Mouse (Mus musculus): ENCODE measurements around the gene Pafah2.
A peak's percentile ranks its signal among the peaks of the same experiment; 100 is the strongest.

Pafah2 gene

DNA sequence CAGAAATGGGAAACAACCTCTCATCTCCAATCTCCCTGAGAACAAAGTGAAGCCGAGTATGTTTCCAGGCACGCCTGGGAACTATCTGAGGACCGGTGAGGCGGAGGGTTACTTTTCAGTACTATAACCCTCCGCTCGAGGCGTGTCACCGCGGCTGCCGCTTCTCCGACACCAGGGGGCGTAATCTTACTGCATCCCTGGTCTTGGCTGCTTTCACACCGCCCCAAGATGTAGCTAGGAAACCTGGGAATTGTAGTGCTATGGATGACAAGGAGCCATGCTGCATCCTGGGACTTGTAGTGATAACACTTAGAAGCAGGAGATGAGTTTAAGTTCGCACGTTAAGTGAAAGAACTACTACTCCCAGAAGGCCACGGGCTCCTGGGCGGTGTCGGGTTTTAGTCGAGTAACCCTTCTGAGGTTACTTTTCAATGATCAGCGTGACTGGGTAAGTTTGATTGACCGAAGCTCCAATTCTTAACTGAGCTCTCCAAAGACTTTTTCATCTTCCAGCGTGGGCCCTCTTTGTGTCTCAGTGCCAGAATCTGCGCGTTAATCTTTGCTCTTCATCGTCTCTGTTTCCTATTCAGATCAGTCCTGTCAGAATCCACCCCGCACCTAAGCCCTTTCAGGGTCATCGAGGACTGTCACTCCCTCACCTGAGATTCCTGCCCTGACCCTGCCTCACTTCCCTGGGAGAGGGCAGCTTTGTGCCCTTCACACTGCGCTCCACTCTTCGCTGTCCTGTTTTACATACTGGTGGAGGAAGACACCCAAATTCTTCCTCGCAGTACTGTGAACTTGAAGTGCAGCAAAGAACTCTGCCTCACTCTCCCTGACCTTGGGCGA, at the start of gene Pafah2:
Gene Pafah2, plus strand, starts transcription at position 344 of the 849 bp plus-strand sequence.
- DNase-seq (ENCODE audit: low read depth), result peak; percentile 97

DNA sequence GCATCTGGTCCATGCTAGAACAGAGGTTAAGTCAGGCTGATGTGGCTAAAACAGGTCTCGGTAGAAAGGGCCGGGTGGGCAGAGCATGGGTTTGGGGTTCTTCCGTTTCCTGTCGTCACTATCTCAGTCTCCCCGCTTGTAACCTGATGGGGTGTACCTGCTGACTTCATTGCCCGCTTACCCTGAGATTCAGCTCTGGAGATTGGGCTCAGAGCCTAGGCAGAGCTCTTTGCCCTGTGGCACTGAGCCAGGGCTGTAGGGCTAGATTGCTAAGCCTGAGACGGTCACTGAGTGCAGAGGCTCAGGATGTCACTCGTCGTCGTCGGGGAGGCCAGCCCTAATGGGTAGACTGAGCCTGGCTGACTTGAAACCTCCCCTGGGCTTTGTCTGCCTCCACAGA, 48.0 kb upstream of the Pafah2 start:
- DNase-seq (ENCODE audit: low read depth), result no peak

DNA sequence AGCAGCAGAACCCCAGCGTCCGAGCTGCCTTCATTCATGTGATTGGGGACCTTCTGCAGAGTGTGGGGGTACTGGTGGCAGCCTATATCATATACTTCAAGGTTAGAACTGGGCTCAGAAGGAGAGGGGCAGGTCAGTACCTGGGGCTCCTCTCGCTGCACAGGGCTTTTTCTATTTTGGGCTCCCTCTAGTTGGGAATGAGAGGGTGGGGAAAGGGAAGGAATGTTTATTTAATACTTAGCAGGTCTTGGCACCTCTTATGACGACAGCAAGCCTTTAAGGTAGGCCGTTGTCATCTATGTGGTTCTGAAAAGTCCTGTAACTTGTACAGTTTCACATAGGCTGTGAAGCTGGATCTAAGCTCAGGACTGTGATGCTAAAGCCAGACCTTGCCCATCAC, 47.6 kb upstream of the Pafah2 start:
- DNase-seq (ENCODE audit: low read depth), result no peak

DNA sequence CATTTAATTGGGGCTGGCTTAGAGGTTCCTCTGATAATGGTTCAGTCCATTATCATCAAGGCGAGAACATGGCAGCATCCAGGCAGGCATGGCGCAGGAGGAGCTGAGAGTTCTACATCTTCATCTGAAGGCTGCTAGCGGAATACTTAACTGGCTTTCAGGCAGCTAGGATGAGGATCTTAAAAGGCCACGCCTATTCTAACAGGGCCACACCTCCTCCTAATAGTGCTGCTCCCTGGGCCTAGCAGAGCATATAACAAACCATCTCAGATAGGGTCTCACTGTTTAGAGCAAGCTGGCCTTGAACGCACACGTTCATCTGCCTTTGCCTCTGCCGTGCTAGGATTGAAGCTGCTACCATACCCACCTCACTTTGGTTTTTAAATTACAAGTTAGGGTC, 46.3 kb upstream of the Pafah2 start:
- no peak for DNase-seq (ENCODE audit: low read depth)

DNA sequence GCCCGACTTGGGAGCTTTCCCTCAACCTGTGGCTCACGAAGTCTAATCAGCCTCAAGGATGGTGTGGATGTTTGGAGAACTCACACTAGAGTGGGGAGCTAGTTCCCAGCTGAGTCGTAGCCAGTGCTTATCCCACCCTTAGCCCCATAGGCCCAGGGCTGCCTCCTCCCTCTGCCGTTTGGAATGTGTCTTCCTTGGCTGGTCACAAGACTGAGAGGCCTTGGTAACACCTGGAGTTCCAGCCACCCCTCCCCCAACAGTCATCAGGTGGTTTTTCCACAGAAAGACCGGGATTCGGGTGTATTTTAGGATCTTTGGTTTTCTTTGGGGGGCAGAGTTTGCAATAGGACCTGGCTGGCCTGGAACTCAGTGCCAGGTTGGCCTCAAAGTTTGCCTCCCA, 45.5 kb upstream of the Pafah2 start:
- DNase-seq (ENCODE audit: low read depth), result no peak

DNA sequence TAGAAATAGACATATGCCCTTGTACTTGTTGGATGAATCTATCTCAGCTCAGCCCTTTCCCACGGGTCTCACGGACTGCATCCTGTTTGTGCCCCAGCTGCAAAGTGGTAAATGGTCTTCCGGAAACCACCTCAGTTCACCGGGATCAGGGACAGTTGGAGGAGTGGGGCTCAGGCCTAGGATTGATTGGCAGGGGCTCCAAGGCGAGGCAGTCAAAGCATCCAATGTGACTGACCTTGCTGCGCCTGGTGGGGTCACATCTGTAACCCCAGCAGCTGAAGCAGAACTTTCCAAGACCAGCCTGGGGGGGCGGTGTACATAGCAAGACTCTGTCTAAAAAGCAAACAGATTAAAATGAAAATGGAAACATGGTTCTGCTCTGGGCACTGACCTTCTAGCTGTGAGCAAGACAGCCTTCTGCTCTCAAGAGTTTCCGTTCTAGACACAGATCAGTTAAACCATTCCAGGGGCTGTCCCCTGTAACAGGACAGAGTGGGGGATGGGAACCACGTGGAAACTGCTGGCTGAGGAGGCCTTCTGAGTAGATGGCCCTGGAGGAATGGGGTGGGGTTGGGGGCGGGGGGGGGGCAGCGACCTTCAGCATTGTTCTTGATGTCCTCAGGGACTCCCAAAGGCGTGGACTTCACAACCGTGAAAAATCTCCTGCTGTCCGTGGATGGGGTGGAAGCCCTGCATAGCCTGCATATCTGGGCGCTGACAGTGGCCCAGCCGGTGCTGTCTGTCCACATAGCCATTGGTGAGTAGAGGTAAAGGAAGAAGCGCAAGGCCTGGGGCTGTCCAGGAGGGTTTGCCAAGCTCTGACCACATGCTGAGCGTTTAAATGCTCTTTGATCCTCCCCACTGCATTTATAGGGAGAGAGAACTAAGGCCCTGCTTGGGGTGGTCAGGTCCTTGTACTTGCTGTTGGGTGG, 44.5 kb upstream of the Pafah2 start:
- DNase-seq (ENCODE audit: low read depth), result peak; percentile 9

DNA sequence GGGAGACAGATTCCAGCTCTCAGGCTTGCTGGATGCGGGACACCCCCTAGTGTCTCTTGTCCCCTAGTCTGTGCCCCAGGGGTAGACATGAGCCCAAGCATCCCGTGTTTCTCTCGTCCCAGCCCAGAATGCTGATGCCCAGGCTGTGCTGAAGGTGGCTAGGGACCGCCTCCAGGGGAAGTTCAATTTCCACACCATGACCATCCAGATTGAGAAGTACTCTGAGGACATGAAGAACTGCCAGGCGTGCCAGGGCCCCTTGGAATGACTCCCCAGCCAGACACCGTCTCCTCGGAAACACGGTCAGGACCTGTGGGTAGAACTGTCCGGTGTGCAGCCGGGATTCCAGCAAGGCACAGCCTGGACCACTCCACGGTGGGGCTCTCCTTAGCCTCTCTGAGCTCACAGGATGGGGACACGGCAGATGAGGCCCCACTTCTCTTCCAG, 43.8 kb upstream of the Pafah2 start:
- DNase-seq (ENCODE audit: low read depth), result no peak

DNA sequence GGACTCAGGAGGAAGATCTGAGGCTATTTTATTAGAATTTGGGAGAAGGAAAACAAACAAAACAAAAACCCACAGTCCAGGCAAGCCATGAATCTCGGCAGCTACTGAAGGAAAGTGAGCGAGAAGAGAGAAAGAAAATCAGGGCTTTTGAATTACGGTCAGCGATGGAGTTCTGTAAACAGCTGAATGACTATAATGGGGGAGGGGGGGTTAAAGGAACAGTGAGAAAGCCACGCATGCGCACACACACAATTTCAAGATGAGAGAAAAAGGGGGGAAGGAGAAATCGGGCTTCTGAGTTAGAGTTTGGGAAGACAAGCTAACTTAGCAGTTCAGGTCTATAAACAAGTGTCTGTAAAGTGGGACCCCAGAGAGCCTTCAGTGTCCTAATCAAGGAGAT, 43.2 kb upstream of the Pafah2 start:
- no peak for DNase-seq (ENCODE audit: low read depth)

DNA sequence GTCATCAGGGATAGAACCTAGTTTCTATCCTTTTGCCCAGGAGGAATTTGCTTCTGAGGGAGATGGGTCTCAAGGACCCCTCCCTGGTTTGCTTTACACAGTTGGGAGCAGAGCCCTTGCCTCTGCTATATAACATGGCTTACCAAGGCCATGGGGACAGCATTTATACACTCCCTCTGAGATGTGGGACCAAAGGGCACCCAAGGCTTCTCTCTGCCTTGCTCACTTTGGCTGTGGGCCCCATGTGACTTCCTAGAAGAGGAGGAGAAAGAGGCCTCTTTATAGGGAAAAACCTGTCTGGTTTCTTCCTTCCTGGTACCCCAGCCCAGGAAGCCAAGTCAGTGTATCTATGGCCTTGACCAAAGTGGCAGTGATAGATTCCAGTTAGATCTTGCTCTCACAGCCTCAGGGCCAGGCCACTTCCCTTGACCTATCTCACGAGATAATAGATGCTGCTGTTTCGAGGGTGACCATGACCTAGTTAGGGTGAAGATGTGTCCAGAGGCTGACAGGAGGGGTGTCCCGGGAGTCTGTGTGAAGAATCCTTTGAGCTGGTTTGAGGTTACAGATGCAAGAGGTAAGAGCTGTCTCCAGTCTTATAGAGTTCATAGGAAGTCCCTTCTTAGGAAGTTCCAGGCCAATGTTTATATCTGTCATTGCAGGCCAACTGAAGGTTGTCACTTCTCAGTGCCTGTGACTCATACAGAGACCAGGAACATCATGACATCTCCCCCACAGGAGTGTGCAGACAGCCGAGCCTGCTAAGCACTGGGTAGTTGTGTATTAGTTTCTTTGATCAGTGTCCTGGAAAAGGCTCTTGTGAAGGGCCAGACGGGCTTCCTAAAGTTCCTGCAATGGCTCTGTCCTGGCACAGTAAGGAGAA, 42.4 kb upstream of the Pafah2 start:
- DNase-seq (ENCODE audit: low read depth), result no peak

DNA sequence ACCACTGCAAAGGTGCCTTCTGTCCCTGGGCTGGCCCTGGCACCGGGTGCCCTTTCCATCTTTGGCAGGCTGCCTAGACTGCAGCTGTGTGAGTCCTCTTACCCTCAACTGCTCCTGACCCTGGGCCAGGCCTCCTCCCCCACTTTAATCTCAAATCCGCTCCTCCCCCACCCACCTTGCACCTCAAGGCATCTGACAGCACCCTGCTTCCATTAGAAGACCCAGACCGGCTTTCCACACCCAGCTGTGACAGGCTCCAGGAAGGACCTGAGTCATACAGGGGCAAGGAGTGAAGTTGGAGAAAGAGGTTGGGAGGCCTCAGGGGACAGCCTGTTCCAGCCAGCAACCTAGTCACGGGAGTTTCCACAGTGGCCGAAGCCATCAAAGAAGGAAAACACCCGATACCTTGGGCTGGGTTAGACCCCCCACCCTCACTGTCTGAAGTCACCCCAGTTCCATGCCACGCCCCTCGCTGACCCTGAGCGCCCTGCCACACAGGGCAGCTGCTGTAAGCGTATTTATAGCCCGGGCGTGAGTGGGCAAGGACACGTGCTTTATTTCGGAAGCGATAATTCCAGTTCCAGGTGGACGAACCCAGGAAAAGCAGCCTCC, 40.2 kb upstream of the Pafah2 start:
- DNase-seq (ENCODE audit: low read depth), result peak; percentile 21

DNA sequence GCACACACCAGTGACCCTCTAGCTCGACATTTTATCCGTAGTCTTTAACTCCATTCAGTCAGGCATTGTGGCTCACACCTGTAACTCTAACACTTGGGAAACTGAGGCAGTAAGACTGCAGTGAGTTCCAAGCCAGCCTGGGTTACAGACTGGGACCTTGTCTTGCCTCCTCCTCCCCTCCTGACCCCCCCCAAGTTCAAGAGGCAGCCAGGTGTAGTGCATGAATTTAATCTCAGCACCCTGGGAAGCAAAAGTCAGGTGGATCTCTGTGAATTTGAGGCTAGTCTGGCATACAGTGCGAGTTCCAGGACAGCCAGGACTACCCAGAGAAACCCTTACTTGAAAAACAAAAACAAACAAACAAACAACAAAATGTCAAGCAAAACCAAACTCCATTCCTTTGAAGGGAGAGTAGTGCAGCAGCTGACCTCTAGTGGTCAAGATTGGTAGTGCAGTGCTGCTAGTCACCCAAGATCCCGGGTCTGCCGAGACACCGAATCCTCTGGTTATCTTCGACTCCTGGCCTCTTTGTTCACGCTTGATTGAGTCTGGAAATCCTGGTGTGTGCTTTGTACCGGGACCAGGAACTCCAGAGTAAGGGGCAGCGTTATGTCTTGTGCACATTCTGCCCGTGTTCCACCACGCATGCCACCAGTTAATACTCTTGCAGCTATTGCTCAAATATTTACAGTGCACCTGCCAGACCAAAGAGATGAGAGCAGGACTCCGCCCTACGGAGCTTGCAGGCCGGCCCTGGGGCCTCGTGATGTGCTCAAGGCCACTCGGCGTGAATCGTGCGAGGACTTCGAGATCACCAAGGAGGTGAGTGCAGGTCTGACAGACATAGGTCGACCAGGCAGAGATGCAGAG, 39.3 kb upstream of the Pafah2 start:
- peak; percentile 73 for DNase-seq (ENCODE audit: low read depth)

DNA sequence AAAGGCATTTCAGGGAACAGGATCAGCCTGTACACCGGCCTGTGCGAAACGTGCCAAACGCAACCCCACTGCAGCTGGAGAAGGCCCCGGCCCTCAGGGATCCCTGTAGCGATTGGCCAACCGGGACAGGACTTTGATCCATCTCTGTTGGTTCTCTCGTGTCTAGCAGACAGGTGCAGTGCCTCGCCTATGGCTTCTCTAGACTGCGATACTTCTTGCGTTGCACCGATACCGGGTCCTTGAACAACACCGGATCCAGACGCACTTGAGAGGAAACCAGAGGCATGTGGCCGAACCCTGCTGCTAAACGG, 38.7 kb upstream of the Pafah2 start:
- DNase-seq (ENCODE audit: low read depth), result no peak

DNA sequence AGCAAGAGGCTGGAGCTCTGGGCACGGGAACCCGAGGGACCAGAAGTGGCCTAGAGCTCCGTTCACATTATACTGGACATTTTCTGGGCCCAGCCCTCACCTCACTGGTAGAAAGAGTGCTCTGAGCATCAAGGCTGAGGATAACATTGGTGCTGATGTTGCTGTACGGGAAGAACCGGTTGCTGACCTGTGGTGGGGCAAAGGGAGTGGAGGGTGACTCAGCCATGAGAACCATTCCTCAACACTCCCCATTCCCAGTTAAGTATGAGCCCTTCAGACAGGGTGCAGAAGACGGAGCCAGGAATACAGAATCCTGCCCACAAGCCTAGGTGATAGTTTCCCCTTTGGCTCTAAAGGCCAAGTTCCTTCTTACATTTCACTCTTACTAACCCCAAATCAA, 36.5 kb upstream of the Pafah2 start:
- no peak for DNase-seq (ENCODE audit: low read depth)

DNA sequence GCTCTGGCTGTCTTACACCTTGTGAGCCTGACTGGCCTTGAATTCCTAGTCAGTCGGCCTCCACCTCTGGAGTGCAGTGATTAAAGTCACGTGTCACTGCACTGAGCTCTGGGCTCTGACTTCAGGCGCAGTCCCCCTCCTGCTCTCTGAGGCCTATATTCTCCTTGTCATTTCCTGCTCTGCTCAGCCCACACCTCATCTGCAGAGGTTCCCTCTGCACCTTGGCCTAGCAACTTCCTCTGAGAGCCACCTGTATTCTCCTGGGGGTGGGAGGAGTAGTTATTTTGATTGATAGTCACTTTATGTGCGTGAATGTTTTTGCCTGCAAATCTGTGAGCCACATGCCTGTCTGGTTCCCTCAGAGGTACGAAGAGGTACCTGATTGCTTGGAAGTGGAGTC, 34.9 kb upstream of the Pafah2 start:
- no peak for DNase-seq (ENCODE audit: low read depth)

DNA sequence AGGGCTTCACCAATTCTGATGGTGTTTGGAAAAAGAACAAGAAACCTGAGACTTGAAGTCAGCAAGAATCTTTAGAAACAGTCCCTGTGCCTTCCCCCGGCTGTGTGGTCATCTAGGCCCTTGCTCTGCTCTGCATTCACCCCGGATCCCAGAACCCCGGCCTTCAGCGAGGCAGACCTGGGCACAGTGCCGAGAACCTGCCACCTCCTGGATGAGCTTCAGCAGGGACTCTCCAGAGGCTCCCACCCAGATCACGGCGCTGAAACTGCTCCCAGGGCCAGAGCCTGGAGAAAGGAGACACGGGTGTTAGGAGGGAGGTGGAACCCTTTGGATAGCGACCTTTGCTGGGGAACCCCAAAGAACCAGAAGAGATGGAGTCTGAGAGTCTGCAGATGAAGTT, 34.0 kb upstream of the Pafah2 start:
- no peak for DNase-seq (ENCODE audit: low read depth)

DNA sequence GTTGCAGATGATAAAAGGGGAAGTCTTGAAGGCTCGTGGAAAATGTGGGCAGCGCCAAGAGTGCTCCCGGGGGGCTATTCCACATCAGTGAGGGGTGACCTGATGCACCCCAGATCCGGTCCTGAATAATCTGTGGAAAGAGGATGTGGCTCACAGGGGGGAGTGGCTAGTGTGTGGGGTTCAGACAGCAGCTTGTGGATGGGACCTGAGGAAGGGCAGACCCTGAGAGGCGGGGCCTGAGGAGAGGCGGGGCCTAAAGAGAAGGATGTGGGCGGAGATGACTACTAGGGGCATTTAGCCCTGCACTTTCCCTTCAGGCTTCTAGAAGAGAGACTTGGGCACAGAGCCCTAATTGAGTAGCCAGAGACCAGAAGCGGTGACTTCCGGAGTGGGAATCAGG, 33.5 kb upstream of the Pafah2 start:
- DNase-seq (ENCODE audit: low read depth), result no peak

DNA sequence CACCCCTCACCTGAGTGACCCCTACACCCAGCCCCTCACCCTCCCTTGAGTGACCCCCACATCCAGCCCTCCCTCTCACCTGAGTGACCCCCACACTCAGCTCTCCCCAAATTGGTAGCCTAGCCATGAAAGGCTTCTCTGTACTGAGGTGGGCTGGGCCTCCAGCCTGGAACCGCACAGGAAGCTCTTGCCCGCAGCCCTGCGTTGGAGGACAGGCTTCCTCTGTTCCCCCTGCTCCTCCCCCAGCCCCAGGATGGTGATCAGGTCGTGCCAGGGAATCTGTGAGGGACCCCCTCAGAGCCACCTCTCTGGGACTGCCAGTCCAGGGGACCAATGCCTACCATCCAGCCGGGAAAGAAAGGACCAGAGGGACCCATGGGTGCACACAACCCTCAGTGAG, 30.8 kb upstream of the Pafah2 start:
- no peak for DNase-seq (ENCODE audit: low read depth)

DNA sequence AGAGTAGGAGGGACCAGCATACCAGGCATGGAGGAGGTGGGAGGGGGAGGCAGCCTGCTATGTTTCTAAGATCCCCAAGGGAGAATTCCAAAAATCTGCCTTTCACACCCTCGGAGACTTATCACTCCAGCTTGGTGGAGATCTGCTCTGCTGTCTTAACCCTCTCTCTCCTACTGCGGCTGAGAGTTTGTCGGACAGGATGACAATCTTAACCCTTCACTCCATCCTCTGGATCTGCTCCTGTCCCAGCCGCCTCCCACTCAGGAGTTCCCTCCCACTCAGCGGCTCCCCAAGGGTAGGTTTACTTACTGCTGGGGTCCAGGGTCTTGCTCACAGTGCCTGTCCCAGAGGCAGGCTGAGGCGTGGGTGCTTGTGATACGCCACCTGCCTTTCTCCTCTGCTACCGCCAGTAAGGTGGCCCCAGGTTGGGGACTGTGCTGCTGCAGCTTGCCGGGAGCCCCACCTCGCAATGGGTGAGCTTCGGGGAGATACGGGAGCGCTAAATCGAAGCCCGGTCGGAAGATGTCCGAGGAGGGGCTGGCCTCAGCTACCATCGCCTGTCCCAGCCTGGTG, 25.4 kb upstream of the Pafah2 start:
- no peak for DNase-seq (ENCODE audit: low read depth)

DNA sequence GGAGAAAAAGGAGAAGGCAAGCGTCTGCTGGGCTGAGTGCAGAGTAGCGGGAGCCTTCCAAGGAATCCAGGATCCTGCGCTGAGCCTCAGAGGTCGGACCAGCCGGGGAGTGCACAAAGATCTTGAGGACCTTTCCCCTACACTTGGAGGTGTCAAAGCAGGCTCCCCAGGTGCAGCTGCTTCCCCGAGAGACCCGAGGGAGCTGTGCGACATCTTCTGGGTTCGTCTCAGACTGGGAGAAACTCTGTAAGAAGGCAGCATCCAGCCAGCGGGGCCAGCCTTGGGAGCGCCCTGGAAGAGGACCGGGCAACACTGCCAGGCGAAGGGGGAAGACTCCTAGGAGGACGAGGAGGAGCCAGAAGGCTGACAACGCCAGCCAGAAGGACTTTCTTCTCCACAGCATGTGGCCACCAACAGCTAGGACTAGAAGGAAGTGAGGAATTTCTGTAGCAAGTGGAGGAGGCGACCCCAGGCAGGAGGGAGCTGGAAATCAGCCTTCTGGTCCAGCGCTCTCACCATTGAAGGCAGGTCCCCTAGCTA, 24.7 kb upstream of the Pafah2 start:
- no peak for DNase-seq (ENCODE audit: low read depth)

DNA sequence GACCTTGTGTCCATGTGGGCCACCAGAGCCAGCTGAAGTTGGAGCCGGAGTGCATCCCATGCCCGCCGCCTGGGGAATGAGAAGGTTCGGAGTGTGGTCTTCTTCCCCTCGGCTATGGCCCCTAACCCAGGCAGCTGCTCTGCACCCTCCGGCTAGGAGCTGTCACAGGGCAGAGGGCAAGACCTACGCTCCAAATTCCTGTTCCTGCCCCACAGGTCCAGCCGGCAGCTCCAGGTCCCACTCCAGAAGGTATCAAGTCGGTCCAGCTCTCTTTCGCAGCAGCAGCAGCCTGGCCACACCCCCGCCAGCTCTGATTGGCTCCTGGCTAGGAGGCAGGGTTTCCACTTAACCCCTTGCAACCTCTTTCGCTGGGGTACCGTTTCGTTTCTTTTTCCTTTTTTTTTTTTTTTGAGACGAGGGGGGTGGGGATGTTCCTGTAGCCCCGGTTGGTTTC, 23.8 kb upstream of the Pafah2 start:
- DNase-seq (ENCODE audit: low read depth), result peak; percentile 66

Data from NIH3T3 (cell line).